25 mouse cellular contexts compared by ENCODE assay signal in the genomic region with DNA sequence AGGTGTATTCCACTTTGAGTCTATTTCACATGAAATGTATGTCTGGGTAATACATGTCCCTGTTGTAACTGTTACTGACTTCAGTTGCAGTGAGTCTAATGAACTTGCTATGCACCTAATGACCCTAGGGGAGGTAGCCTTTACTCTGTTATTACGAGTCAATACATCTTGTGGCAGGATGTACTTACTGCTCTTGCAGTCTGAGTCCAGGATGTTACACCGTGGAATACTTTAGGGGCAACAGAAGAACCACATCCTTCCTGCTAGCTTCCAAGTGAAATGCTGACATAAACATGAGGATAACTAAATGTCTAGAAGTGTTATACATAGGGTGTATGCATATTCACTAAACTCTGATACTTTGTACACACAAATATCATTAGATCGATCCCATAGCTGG. TPM values are rescaled to one million over a fixed set of nuclear protein-coding genes. Genes with fewer than 3 reads are reported as not detected.
"Had no signal": no experiment of that assay in that cellular context is flagged by ENCODE, and none has a peak within 500 bp of the region (broad histone marks: within the 10 kb centered on the region; RNA-seq: fewer than 3 reads in every experiment).

No protein-coding gene starts in this region.

- H3K4me3 ChIP-seq: limb, embryonic 12.5 days; limb, embryonic 15.5 days; liver, embryonic 15.5 days; lung, embryonic 15.5 days had no signal

- H3K9me3 ChIP-seq: limb, embryonic 12.5 days; limb, embryonic 15.5 days; liver, embryonic 15.5 days; lung, embryonic 15.5 days had no signal

- H3K36me3 ChIP-seq: limb, embryonic 12.5 days; limb, embryonic 15.5 days; liver, embryonic 15.5 days; lung, embryonic 15.5 days had no signal

- H3K27ac ChIP-seq: limb, embryonic 12.5 days; limb, embryonic 15.5 days; liver, embryonic 15.5 days; lung, embryonic 15.5 days; stomach, postnatal 0 days had no signal

- H3K27me3 ChIP-seq: limb, embryonic 12.5 days; limb, embryonic 15.5 days; liver, embryonic 15.5 days; lung, embryonic 15.5 days had no signal

- H3K4me1 ChIP-seq: limb, embryonic 12.5 days; limb, embryonic 15.5 days; liver, embryonic 15.5 days; lung, embryonic 15.5 days had no signal

- DNase-seq: kidney, adult 18-20 months; kidney, adult 9 months; kidney, postnatal 14 days; kidney, postnatal 4 days; left cerebral cortex, postnatal 4 days; lung, adult 18-20 months; lung, postnatal 10 days; lung, postnatal 36 days; midbrain, embryonic 14.5 days; right cerebral cortex, adult 18-20 months; right cerebral cortex, postnatal 14 days; right cerebral cortex, postnatal 4 days; thymus, adult 2 months; thymus, postnatal 25 days had no signal

- H3K4me2 ChIP-seq: limb, embryonic 12.5 days; limb, embryonic 15.5 days; liver, embryonic 11.5 days; liver, embryonic 15.5 days; lung, embryonic 15.5 days; midbrain, embryonic 11.5 days had no signal

- H3K9ac ChIP-seq: limb, embryonic 12.5 days; limb, embryonic 15.5 days; liver, embryonic 15.5 days; lung, embryonic 15.5 days had no signal

RNA-seq across cellular contexts. Expression of gene Serpinb2, which starts 22.5 kb away (rescaled TPM):
- total RNA-seq: layer of hippocampus, adult 18-20 months; layer of hippocampus, postnatal 14 days; left cerebral cortex, postnatal 4 days had no signal
- polyA plus RNA-seq: midbrain, embryonic 14.5 days; stomach, embryonic 14.5 days had no signal

RNA-seq across cellular contexts. Expression of gene Serpinb8, which starts 56.1 kb away (rescaled TPM):
- polyA plus RNA-seq: neural tube, embryonic 14.5 days had no signal
